Mouse (Mus musculus): ENCODE data around the gene Cipc. TPM values are rescaled to one million over a fixed set of nuclear protein-coding genes. Genes with fewer than 3 reads are reported as not detected.

The Cipc gene
- polyA plus RNA-seq (2012; rRNA removed), result 7.2 and 9.4 TPM in 2 replicates

GRCm38 (mm10) chr12:86946862-86947574, at the start of gene Cipc:
Cipc (plus strand) TSS chr12:86947043.

DNA sequence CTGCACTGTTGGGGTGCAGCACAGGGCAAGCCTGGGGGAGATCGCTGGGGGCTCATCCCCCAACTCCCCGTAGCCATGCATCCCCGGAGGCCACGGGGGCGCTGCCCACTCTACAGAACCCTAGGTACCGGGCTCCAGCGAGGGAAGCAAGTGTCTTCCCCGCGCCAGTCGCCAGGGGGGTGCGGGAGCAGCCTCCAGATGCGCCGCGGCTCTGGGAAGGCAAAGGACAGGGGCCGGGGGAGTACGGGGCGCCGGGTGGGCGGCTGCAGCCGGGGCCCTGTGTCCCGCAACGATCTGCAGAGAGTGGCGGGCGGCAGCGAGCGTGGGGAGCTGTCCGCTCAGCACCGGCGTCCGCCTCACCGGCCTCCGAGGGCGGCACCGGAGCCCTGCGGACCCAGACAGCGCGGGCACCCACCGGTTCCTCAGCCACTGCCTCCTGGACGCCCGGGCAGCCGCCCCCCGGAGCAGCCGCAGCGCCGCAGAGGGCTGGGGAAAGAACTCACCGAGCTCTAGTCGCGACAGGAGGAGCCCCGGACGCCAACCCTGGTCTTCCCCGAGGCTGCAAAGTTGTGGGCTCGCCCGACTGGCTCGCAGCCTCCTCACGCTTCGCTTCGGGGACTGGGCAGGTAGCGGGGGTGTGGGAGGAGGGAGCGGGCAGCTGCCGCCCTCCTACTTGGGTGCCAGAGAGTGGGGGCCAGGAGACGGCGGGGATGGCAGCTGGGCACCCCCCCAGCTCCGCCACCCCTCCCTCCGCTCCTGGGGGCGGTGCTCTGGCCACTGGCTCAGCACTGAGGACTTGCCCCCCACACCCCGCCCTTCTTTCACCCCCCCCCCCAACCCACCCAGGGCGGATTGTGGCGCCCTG, 43.3 kb downstream of the Cipc start, which contains the start of gene Zdhhc22:
Gene Zdhhc22 (minus strand): TSS at position 541 of the 865 bp plus-strand sequence.

Other genes starting within 250 kb of the Cipc start
- 0.62 and 0.64 TPM in 2 replicates for gene Angel1, start 220.6 kb upstream of the Cipc start, polyA plus RNA-seq (2012; rRNA removed)
- gene Lrrc74a, start 212.7 kb upstream of the Cipc start, polyA plus RNA-seq (2012; rRNA removed), result not detected in 2 replicates
- 1.3 and 1.4 TPM in 2 replicates for gene Irf2bpl, start 62.2 kb upstream of the Cipc start, polyA plus RNA-seq (2012; rRNA removed)
- not detected in 2 replicates for gene Zdhhc22, start 43.4 kb downstream of the Cipc start, polyA plus RNA-seq (2012; rRNA removed)
- 0.01 TPM in 1 of 2 replicates, not detected in the other for gene Tmem63c, start 74.3 kb downstream of the Cipc start, polyA plus RNA-seq (2012; rRNA removed)
- gene Ngb, start 155.5 kb downstream of the Cipc start, polyA plus RNA-seq (2012; rRNA removed), result 0.02 and 0.07 TPM in 2 replicates
- gene Gstz1, start 200.1 kb downstream of the Cipc start, polyA plus RNA-seq (2012; rRNA removed), result 82.8 and 104 TPM in 2 replicates
- 2.5 and 2.8 TPM in 2 replicates for gene Pomt2, start 200.9 kb downstream of the Cipc start, polyA plus RNA-seq (2012; rRNA removed)

Data from liver, embryonic 14 days (tissue).